Mouse (Mus musculus): ENCODE data around the gene Cbx5.

GRCm38 (mm10) chr15:103279750-103280149, 40.1 kb upstream of the Cbx5 start:
- no peak for TF ChIP-seq EP300 (IDR thresholded peaks at IDR 0.05; ENCODE audit: low read length)
- TF ChIP-seq CTCF (conservative IDR thresholded peaks at IDR 0.05 in 1 of 2, IDR thresholded peaks at IDR 0.05 in 1 of 2; ENCODE audit: low read depth in 2 of 2, low read length in 2 of 2) = peak; percentile 58 to 73
- TF ChIP-seq MAZ (IDR thresholded peaks at IDR 0.05; ENCODE audit: low read depth, low read length) = no peak

All from CH12.LX (cell line).